Mouse (Mus musculus): ENCODE results near the gene Plxnb3. TPM values are rescaled to one million over a fixed set of nuclear protein-coding genes. Genes with fewer than 3 reads are reported as not detected.

Gene Plxnb3
- not detected for polyA plus RNA-seq (2017; shearing (Covaris generic))

DNA sequence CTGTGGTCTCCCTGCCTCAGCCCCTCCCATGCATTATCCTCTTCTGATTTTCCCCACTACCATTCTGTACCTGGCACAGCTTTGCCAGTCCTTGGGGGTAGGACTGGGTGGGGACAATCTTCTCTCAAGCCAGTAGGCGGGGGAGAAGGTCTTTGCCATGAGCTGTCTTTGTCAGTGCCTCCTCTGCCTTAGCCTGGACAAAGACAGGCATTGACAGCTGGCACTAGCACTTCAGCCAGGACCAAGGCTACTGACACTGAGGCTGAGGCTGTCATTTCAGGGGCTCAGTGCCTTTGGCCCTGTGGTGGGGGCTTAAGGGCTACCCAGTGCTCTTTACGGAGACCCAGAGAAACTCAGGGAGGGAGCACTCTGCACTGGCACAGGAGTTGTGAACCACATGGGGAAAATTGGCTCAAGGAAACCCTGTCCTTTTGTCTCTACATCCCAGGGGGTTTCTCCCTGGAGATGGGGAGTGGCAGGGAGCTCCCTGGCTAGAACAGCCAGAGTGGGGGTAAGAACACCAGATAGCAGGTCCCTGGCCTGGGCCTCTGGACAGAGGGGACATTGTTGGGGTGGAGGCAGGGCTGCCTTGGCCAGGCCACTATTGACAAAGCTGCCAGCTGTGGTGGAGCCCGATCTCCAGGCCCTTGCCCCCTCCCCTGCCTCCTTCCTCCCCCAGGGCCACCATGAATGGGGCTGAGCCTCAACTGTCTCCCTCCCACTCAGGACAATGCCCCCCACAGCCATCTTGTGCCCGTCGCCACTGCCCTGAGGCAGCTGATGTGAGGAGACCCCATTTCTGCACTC, at the start of gene Plxnb3:
TSS of gene Plxnb3 (plus strand) at position 757 of the 807 bp plus-strand sequence.

GRCm38 (mm10) chrX:73716109-73716661, 40.7 kb upstream of the Plxnb3 start, which contains the start of the genes Bcap31 and Abcd1:
Gene Bcap31 (minus strand): TSS chrX:73716175.
Gene Abcd1 (plus strand): TSS chrX:73716597.

DNA sequence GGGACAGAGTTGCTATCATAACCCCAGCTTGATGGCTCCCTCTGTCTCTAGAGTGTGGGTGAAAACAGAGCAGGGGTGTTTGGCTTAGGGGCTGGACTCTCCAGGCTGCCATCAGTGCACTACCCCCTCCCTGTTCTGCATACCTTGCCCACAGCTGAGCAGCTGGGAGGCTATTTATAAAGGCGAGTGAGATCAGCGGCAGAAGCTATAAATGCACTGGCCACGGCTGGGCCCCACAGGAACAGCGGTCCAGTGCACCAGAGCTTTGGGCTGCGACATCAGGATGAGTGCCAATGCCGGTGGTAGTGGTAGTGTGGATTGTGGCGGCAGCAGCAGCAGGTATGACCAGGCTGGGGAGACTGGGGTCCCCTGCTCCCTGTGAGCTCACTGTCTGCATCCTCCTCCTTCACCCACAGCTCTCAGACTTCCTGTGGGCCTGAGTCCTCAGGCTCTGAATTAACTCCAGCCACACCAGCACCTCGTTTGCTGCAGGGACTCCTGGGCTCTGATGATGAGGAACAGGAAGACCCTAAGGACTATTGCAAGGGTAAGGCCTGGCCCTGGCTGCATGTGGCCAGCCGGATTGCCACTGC, 17.4 kb downstream of the Plxnb3 start, which contains the start of gene Srpk3:
TSS of gene Srpk3 (plus strand) at position 238 of the 593 bp plus-strand sequence.

DNA sequence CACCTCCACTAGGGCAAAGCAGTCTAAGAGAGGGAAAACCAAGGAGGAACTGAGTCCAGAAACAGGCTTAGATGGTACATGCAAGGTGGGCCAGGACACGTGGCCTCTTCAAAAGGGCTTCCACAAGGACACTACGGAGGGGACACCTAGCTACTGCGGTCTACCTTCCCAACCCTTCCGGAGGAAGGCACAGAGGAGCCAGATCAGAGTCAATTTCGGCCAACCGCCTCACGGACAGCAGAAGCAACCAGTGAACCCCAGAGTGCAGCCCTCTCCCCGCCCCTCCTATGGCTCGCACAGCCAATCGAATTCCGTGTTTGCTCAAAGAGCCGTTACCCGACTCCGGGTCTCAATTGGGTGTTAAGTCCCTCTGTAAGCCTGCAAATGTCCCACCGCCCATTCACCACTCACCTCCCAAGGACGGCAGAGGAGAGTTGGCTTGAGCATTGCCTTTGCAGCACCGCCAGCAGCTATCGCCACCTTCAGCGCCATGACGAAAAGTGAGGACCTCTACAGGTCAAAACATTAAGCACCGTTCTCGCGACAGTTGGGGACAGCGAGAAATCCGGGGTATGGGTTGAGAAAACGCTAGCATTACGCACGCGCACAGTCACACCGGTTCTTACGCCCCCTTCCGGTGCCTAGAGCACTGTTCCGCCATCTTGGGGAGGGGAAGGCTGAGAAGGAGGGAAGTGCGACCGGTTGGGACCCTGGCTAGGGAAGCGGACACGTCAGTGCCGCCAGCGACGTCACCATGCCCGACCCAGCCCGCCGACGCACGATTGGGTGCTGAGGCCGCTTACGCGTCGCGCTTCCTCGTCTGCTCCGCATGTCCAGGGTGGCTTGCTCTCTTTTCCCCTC, 29.7 kb downstream of the Plxnb3 start, which contains the start of the genes Idh3g and Ssr4:
TSS of gene Idh3g (minus strand) at position 534 of the 861 bp plus-strand sequence.
TSS of gene Ssr4 (plus strand) at position 665 of the 861 bp plus-strand sequence.

Other genes starting within 250 kb of the Plxnb3 start
- not detected for gene Dusp9, start 117.7 kb upstream of the Plxnb3 start, polyA plus RNA-seq (2017; shearing (Covaris generic))
- gene Pnck, start 97.0 kb upstream of the Plxnb3 start, polyA plus RNA-seq (2017; shearing (Covaris generic)): 1.1 TPM
- gene Slc6a8, start 83.9 kb upstream of the Plxnb3 start, polyA plus RNA-seq (2017; shearing (Covaris generic)): not detected
- gene Bcap31, start 40.9 kb upstream of the Plxnb3 start, polyA plus RNA-seq (2017; shearing (Covaris generic)): 227 TPM
- 23.2 TPM for gene Abcd1, start 40.5 kb upstream of the Plxnb3 start, polyA plus RNA-seq (2017; shearing (Covaris generic))
- 0.41 TPM for gene Srpk3, start 17.3 kb downstream of the Plxnb3 start, polyA plus RNA-seq (2017; shearing (Covaris generic))
- gene Idh3g, start 29.8 kb downstream of the Plxnb3 start, polyA plus RNA-seq (2017; shearing (Covaris generic)): 214 TPM
- 169 TPM for gene Ssr4, start 29.9 kb downstream of the Plxnb3 start, polyA plus RNA-seq (2017; shearing (Covaris generic))
- 0.15 TPM for gene Pdzd4, start 67.9 kb downstream of the Plxnb3 start, polyA plus RNA-seq (2017; shearing (Covaris generic))
- gene Avpr2, start 135.0 kb downstream of the Plxnb3 start, polyA plus RNA-seq (2017; shearing (Covaris generic)): 2.3 TPM
- gene L1cam, start 139.0 kb downstream of the Plxnb3 start, polyA plus RNA-seq (2017; shearing (Covaris generic)): 32.4 TPM
- gene Arhgap4, start 164.8 kb downstream of the Plxnb3 start, polyA plus RNA-seq (2017; shearing (Covaris generic)): 252 TPM
- gene Naa10, start 164.9 kb downstream of the Plxnb3 start, polyA plus RNA-seq (2017; shearing (Covaris generic)): 123 TPM
- 2.1 TPM for gene Renbp, start 173.8 kb downstream of the Plxnb3 start, polyA plus RNA-seq (2017; shearing (Covaris generic))
- 41.7 TPM for gene Hcfc1, start 209.3 kb downstream of the Plxnb3 start, polyA plus RNA-seq (2017; shearing (Covaris generic))